Comparison of ENCODE assay signal across 24 mouse cellular contexts in genomic region chr11:51341091-51341490, GRCm38 (mm10).
"Had no signal": no experiment of that assay in that cellular context is flagged by ENCODE, and none has a peak within 500 bp of the region (broad histone marks: within the 10 kb centered on the region; RNA-seq: fewer than 3 reads in every experiment).

No protein-coding gene starts in this region.

- H3K9ac ChIP-seq: heart, embryonic 13.5 days; heart, embryonic 15.5 days; hindbrain, embryonic 13.5 days; hindbrain, embryonic 15.5 days; kidney, embryonic 15.5 days; limb, embryonic 13.5 days; limb, embryonic 15.5 days; liver, embryonic 12.5 days; liver, embryonic 14.5 days had no signal

- H3K27ac ChIP-seq: gastrocnemius, adult 2 months; heart, adult 2 months; heart, embryonic 13.5 days; heart, embryonic 15.5 days; hindbrain, embryonic 10.5 days; hindbrain, embryonic 13.5 days; hindbrain, embryonic 15.5 days; hindbrain, postnatal 0 days; kidney, embryonic 15.5 days; kidney, postnatal 0 days; limb, embryonic 13.5 days; limb, embryonic 15.5 days; liver, embryonic 12.5 days; liver, embryonic 14.5 days had no signal

- H3K4me2 ChIP-seq: heart, embryonic 11.5 days; heart, embryonic 13.5 days; heart, embryonic 15.5 days; hindbrain, embryonic 13.5 days; hindbrain, embryonic 15.5 days; kidney, embryonic 15.5 days; limb, embryonic 13.5 days; limb, embryonic 15.5 days; liver, embryonic 12.5 days had no signal

- H3K36me3 ChIP-seq: heart, embryonic 13.5 days; heart, embryonic 15.5 days; hindbrain, embryonic 10.5 days; hindbrain, embryonic 13.5 days; hindbrain, embryonic 15.5 days; kidney, embryonic 15.5 days; limb, embryonic 13.5 days; limb, embryonic 15.5 days; liver, embryonic 12.5 days had no signal

- H3K4me3 ChIP-seq: gastrocnemius, adult 2 months; heart, adult 2 months; heart, embryonic 13.5 days; heart, embryonic 15.5 days; hindbrain, embryonic 10.5 days; hindbrain, embryonic 13.5 days; hindbrain, embryonic 15.5 days; kidney, embryonic 15.5 days; limb, embryonic 13.5 days; limb, embryonic 15.5 days; liver, embryonic 12.5 days had no signal

- H3K9me3 ChIP-seq: heart, embryonic 13.5 days; heart, embryonic 15.5 days; hindbrain, embryonic 10.5 days; hindbrain, embryonic 13.5 days; hindbrain, embryonic 15.5 days; kidney, embryonic 15.5 days; limb, embryonic 13.5 days; limb, embryonic 15.5 days; liver, embryonic 12.5 days had no signal

- H3K4me1 ChIP-seq: liver, embryonic 12.5 days had no signal

- DNase-seq: gastrocnemius, adult 2 months; gastrocnemius, postnatal 10 days; gastrocnemius, postnatal 25 days; heart, adult 2 months; heart, postnatal 4 days; kidney, adult 11 months; kidney, adult 9 months; kidney, postnatal 14 days; layer of hippocampus, adult 9-11 months; layer of hippocampus, postnatal 36 days; left cerebral cortex, postnatal 4 days had no signal

- H3K27me3 ChIP-seq: heart, embryonic 15.5 days; hindbrain, embryonic 13.5 days; hindbrain, embryonic 15.5 days; kidney, embryonic 15.5 days; limb, embryonic 13.5 days; limb, embryonic 15.5 days had no signal
